Mouse (Mus musculus) CD8-positive naive resting alpha-beta T cell, adult 2 months (primary cell): ENCODE data around the gene Cox15.

ENCODE experiments used
- DNase-seq, 2 experiments: peaks; one replicate each; pipeline ENCODE4 v3.0.0; 2022; ENCODE audit warnings: low read depth in 2 of 2, low spot score in 2 of 2

Gene Cox15

DNA sequence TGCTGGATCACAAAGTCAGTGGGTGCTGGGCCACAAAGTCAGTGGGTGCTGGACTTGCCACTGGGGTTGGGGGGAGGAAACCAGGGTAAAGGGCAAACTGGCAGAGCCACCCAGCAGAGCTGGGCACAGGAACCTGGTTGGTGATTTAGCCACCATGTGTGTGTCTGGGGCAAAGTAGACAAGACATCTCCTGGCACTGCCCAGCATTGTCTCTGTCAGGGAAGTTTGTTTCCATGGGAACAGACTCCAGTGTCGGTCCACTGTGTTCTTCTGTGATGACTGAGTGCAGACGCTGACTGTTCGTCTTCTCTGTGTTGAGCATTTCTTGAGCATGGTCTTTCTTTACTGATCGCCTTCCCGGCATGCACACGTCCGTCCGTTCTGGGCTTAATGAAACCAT, 43.5 kb downstream of the Cox15 start:
- DNase-seq: no peak

DNA sequence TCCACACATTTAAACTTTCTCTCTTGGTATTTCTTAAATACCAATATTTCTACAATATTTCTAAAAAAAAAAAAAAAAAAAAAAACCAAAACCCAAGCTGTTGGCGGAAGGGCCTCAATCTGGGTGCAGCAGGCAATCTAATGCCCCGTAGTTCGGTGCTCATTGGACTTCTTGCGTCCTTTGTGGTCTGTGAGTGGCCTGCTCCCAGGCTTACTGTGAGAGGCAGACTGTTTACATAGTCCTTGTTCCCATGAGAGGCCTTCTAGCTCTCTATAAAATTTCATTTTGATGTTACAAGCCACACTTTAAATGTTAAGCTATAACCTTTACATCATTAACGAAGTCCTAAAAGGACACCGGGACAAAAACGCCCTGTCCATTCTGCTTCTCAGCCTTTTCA, 44.6 kb downstream of the Cox15 start:
- DNase-seq: no peak

DNA sequence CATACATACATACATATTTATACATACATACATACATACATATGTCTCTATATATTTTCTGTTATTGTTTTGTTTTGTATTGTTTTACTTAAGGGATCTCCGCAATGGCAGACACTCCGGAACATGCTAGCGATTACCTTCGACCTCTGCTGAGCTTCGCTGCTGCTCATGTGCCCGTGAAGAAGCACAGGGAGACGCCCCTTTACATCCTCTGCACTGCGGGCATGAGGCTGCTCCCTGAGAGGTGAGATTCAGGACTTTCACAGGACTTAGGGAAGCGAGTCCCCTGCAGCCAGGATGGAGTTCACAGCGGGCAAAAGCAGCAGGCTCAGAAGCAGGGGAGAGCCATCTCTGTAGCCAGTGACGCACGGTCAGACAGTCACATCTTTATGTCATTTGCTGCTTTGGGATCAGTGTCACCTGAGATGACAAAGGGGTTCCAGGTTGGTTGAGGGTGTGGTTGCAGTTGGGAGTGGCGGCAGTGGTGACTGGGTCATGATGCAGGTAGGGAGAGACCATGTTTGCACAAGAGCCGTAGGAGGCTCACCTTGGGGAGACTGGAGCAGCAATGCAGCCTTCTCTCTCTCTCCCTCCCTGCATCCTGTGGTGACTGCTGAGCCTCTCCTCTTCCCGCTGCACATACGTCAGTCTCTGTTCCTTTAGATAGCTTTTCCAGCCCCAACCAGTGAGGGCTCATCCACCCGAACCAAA, 47.9 kb downstream of the Cox15 start:
- DNase-seq: no peak

- DNase-seq: no peak
Measured at GRCm38 (mm10) chr19:43704211-43704610, 48.6 kb downstream of the Cox15 start.

DNA sequence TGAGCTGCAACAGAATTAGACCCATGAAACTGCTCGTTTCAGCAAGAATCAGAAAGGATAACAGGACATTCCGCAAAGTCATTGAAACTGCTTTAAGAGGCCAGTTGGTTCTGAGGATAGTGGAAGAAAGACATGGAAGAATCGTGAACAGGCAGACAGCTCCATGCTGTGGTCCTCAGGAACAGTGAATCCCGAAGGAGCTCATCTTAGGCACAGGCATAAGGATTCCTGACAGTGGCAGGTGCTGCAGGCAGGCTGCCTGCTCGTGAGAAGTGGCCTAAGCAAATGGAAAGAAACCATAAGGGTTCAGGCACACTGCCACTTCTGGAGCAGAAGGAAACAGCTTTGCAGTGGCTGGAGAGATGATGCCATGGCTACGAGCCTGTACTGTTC, 53.0 kb downstream of the Cox15 start:
- no peak for DNase-seq

GRCm38 (mm10) chr19:43699021-43699762, 53.6 kb downstream of the Cox15 start:
- no peak for DNase-seq

- DNase-seq: no peak
Measured at GRCm38 (mm10) chr19:43697666-43698370, 55.0 kb downstream of the Cox15 start.

GRCm38 (mm10) chr19:43695514-43695964, 57.3 kb downstream of the Cox15 start:
- no peak for DNase-seq

DNA sequence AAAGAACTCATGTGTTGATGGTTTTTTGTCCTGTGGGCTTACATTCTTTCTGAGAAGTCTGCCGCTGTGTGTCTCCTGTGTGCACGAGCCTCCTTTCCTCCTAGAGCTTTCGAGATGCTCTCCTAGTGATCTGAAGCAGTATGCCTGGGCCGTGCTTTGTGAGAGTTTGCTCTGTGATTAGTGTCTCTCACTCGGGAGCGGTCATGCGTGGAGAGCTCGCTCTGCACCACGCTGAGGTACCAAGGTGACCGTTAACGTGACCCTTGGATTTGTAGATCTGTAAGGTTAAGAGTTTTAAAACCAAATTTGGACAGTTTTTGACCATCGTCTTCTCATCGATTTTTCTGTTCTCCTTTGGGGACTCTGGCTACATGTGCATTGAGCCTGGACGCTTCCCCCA, 60.0 kb downstream of the Cox15 start:
- DNase-seq: no peak

DNA sequence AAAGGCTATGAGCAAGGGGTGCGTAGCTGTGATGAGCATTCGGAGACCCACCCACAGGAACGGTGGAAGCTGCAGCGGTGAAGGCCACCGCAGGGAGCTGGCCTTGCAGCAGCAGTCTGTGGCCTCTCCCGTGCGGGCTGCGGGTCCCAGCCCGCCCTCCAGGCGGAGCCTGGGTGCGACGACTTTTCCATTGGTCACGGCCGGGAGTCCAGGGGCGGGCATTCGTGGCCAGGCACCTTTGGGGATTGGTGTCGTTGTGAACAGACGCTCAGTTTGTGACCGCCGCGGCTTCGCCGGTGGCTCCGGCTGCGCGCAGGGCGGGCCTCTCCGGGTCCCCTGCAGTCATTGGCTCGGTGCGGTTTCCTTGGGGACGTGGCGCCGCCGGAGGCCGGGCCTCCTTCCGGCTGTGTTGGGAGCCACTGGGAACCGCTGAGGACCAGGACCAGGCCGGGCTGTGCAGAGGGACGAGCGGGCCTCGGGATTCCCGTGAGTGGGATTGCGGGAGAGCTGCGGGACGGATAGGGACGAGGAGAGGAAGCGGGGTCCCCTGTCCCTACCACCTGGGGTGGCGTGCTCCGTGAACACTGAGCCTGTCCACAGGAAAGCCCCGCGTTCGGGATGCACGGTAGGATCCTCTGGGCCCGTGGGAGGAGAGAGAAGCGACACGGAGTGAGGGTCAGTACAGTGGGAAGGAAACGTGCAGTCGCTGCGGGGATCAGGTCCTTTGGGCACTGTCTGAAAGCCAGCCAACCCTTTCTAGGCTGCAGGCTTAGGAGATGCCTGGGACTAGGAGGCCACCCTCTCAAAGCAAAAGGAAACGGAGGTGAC, 63.2 kb downstream of the Cox15 start, which contains the start of gene Entpd7:
Entpd7 (plus strand) TSS at position 254 of the 828 bp plus-strand sequence.
- peak; percentile 87 to 88 for DNase-seq
